Mouse (Mus musculus) heart, adult 2 months (tissue): ENCODE results near the gene Emid1.

Experiments
- CTCF ChIP-seq: fragments of 200-600 bp; IDR thresholded peaks from 2 replicates; pipeline ENCODE4 v1.8.1; 2022; ENCODE audit warnings: antibody characterized with exemption, mild to moderate bottlenecking, moderate library complexity
- EP300 ChIP-seq: fragments of 200-500 bp; IDR thresholded peaks from 2 replicates; pipeline ENCODE4 v1.6.1; 2011; ENCODE audit warnings: low read depth, low read length, control low read depth; ENCODE audit not compliant: insufficient read depth
- POLR2A ChIP-seq: fragments of 200-500 bp; IDR thresholded peaks from 2 replicates; pipeline ENCODE4 v1.6.1; 2011; ENCODE audit warnings: mild to moderate bottlenecking, low read depth, low read length, control low read depth; ENCODE audit not compliant: insufficient read depth

- TF ChIP-seq POLR2A = no peak
- no peak for TF ChIP-seq CTCF
- TF ChIP-seq EP300 = no peak
These were observed 36.1 kb upstream of the Emid1 start for GRCm38 (mm10) chr11:5188170-5188569.
